Mouse (Mus musculus) CH12.LX (cell line): ENCODE results near the gene Isg15. TPM values are rescaled to one million over a fixed set of nuclear protein-coding genes. Genes with fewer than 3 reads are reported as not detected.

Source experiments
- DNase-seq: peaks from one replicate; pipeline ENCODE4 v3.0.0-alpha.2; 2013; ENCODE audit errors: extremely low read depth
- H3K27ac ChIP-seq: 2 replicates; pipeline ENCODE4 v1.5.1; 2012; ENCODE audit warnings: low read depth, mild to moderate bottlenecking, control low read depth, moderate library complexity; ENCODE audit not compliant: insufficient read depth
- H3K27me3 ChIP-seq: replicated peaks from 2 replicates; pipeline ENCODE3; 2012; ENCODE audit warnings: inconsistent platforms
- H3K36me3 ChIP-seq, 2 experiments: replicated peaks in 1 of 2; 2 replicates each; pipeline versions ENCODE3 to v1.6.1; 2012; ENCODE audit warnings: inconsistent platforms in 1 of 2, low read length in 1 of 2, mild to moderate bottlenecking in 1 of 2, mixed read lengths in 1 of 2, moderate library complexity in 1 of 2; ENCODE audit not compliant: control insufficient read depth in 1 of 2, insufficient read depth in 1 of 2
- H3K4me1 ChIP-seq, 2 experiments: 2 replicates each; pipeline ENCODE4 v1.6.1; 2012; ENCODE audit warnings: inconsistent platforms in 1 of 2, moderate library complexity in 1 of 2; ENCODE audit not compliant: insufficient read depth in 2 of 2, control insufficient read depth in 1 of 2
- H3K4me2 ChIP-seq: 2 replicates; pipeline ENCODE4 v1.6.1; 2012; ENCODE audit warnings: low read depth, mild to moderate bottlenecking, control low read depth; ENCODE audit not compliant: poor library complexity, insufficient read depth, severe bottlenecking
- H3K4me3 ChIP-seq, 3 experiments: fragments of 150-350 bp in 1 of 3; sonication (generic) in 1 of 3; replicated peaks in 1 of 3; 2 replicates each; pipeline versions ENCODE3 to v1.5.1; 2011 to 2012; ENCODE audit warnings: low read depth in 2 of 3, low read length in 2 of 3, mild to moderate bottlenecking in 2 of 3, moderate library complexity in 2 of 3, control low read depth in 1 of 3, improper control_type of control experiment in 1 of 3, inconsistent platforms in 1 of 3, mixed read lengths in 1 of 3; ENCODE audit not compliant: poor library complexity in 1 of 3
- H3K79me2 ChIP-seq: replicated peaks from 2 replicates; pipeline ENCODE4 v1.6.1; 2012; ENCODE audit warnings: mild to moderate bottlenecking, moderate library complexity; ENCODE audit not compliant: control insufficient read depth, poor library complexity, insufficient read depth, severe bottlenecking; ENCODE audit errors: extremely low read depth
- H3K9ac ChIP-seq: 2 replicates; pipeline ENCODE4 v1.6.1; 2012; ENCODE audit warnings: low read depth, mild to moderate bottlenecking, control low read depth, moderate library complexity; ENCODE audit not compliant: insufficient read depth
- H3K9me3 ChIP-seq: replicated peaks from 2 replicates; pipeline ENCODE3; 2012; ENCODE audit warnings: low read length, inconsistent platforms, mixed read lengths
- BHLHE40 ChIP-seq: IDR thresholded peaks from 2 replicates; pipeline ENCODE4 v1.6.1; 2011; ENCODE audit warnings: mild to moderate bottlenecking, low read depth, low read length, improper control_type of control experiment
- CHD1 ChIP-seq: IDR thresholded peaks from 2 replicates; pipeline ENCODE4 v1.6.1; 2012; ENCODE audit warnings: low read depth, low read length, improper control_type of control experiment, inconsistent platforms
- CTCF ChIP-seq, 2 experiments: IDR thresholded peaks in 1 of 2; conservative IDR thresholded peaks in 1 of 2; 2 replicates each; pipeline ENCODE4 v1.5.1; 2011 to 2012; ENCODE audit warnings: low read depth in 2 of 2, low read length in 2 of 2, improper control_type of control experiment in 1 of 2, inconsistent platforms in 1 of 2, mild to moderate bottlenecking in 1 of 2, moderate library complexity in 1 of 2
- E2F4 ChIP-seq: IDR thresholded peaks from 2 replicates; pipeline ENCODE4 v1.6.1; 2011; ENCODE audit warnings: low read depth, low read length, improper control_type of control experiment; ENCODE audit not compliant: insufficient replicate concordance
- ETS1 ChIP-seq: conservative IDR thresholded peaks from 2 replicates; pipeline ENCODE4 v1.6.1; 2012; ENCODE audit warnings: low read depth, mild to moderate bottlenecking, inconsistent platforms, low read length, improper control_type of control experiment, moderate library complexity
- GABPA ChIP-seq: IDR thresholded peaks from 2 replicates; pipeline ENCODE4 v1.6.1; 2012; ENCODE audit warnings: low read depth, low read length, improper control_type of control experiment, inconsistent platforms; ENCODE audit not compliant: insufficient replicate concordance
- JUN ChIP-seq: IDR thresholded peaks from 2 replicates; pipeline ENCODE4 v1.6.1; 2011; ENCODE audit warnings: low read depth, mild to moderate bottlenecking, low read length, improper control_type of control experiment, moderate library complexity; ENCODE audit not compliant: insufficient read depth
- JUND ChIP-seq: conservative IDR thresholded peaks from 2 replicates; pipeline ENCODE4 v1.6.1; 2011; ENCODE audit warnings: low read depth, low read length, improper control_type of control experiment
- KAT2A ChIP-seq: IDR thresholded peaks from 2 replicates; pipeline ENCODE4 v1.6.1; 2012; ENCODE audit warnings: low read length, improper control_type of control experiment, inconsistent platforms; ENCODE audit not compliant: insufficient replicate concordance
- MAFK ChIP-seq: IDR thresholded peaks from 2 replicates; pipeline ENCODE4 v1.6.1; 2011; ENCODE audit warnings: low read length, improper control_type of control experiment; ENCODE audit not compliant: insufficient replicate concordance
- MAZ ChIP-seq: IDR thresholded peaks from 2 replicates; pipeline ENCODE4 v1.6.1; 2012; ENCODE audit warnings: low read depth, mild to moderate bottlenecking, inconsistent platforms, low read length, improper control_type of control experiment, moderate library complexity
- MXI1 ChIP-seq: IDR thresholded peaks from 2 replicates; pipeline ENCODE4 v1.6.1; 2011; ENCODE audit warnings: mild to moderate bottlenecking, low read depth, low read length, improper control_type of control experiment
- NRF1 ChIP-seq: IDR thresholded peaks from 2 replicates; pipeline ENCODE4 v1.6.1; 2014; ENCODE audit warnings: low read depth, mild to moderate bottlenecking, inconsistent platforms, low read length, improper control_type of control experiment, moderate library complexity
- POLR2A ChIP-seq: IDR thresholded peaks from 2 replicates; pipeline ENCODE4 v1.6.1; 2011; ENCODE audit warnings: low read depth, mild to moderate bottlenecking, improper control_type of control experiment, low read length
- POLR2AphosphoS2 ChIP-seq: IDR thresholded peaks from 2 replicates; pipeline ENCODE4 v1.6.1; 2011; ENCODE audit warnings: low read depth, low read length, improper control_type of control experiment
- RAD21 ChIP-seq: IDR thresholded peaks from 2 replicates; pipeline ENCODE4 v1.6.1; 2011; ENCODE audit warnings: low read depth, mild to moderate bottlenecking, low read length, improper control_type of control experiment, moderate library complexity
- RCOR1 ChIP-seq: conservative IDR thresholded peaks from 2 replicates; pipeline ENCODE4 v1.6.1; 2012; ENCODE audit warnings: low read depth, mild to moderate bottlenecking, inconsistent platforms, low read length, improper control_type of control experiment
- SMC3 ChIP-seq: IDR thresholded peaks from 2 replicates; pipeline ENCODE4 v1.6.1; 2011; ENCODE audit warnings: low read depth, low read length, improper control_type of control experiment
- TCF12 ChIP-seq: IDR thresholded peaks from 2 replicates; pipeline ENCODE4 v1.6.1; 2014; ENCODE audit warnings: low read depth, mild to moderate bottlenecking, inconsistent platforms, low read length, improper control_type of control experiment
- ZMIZ1 ChIP-seq: IDR thresholded peaks from 2 replicates; pipeline ENCODE4 v1.6.1; 2012; ENCODE audit warnings: low read depth, mild to moderate bottlenecking, inconsistent platforms, low read length, improper control_type of control experiment
- ZNF384 ChIP-seq: IDR thresholded peaks from 2 replicates; pipeline ENCODE4 v1.6.1; 2012; ENCODE audit warnings: low read depth, low read length, improper control_type of control experiment, inconsistent platforms
- dilution Hi-C: fragments of 300-500 bp; cut with MboI; formaldehyde crosslinking; loops from 2 replicates; pipeline ENCODE4 v1.14.3; 2020; ENCODE audit warnings: low sequenced_read_pairs; ENCODE audit not compliant: extremely low pct_unique_long_range_greater_than_20kb, extremely low pct_ligation_motif_present
- in situ Hi-C: fragments of 300-500 bp; cut with MboI; formaldehyde crosslinking; loops from 3 replicates; pipeline ENCODE4 v1.14.3; 2019; ENCODE audit warnings: low sequenced_read_pairs, low pct_ligation_motif_present, low pct_unique_long_range_greater_than_20kb, mixed read lengths
- polyA plus RNA-seq: library from polyadenylated mRNA; unstranded; fragments of >175 nt; gene quantifications from 2 replicates; pipeline ENCODE4 v1.2.1, GENCODE M21; 2012; ENCODE audit warnings: low read depth; ENCODE audit not compliant: insufficient read length
- total RNA-seq, 2 experiments: library from RNA; depleted of rRNA; stranded (reverse); fragments of 300-350 nt in 1 of 2; fragments of >200 nt in 1 of 2; gene quantifications; 2 replicates each; pipeline ENCODE4 v1.2.3; 2012 to 2014

Isg15 gene
- total and polyA plus RNA-seq, 3 experiments = 4.8 to 6.8 (median 6.0) TPM

DNA sequence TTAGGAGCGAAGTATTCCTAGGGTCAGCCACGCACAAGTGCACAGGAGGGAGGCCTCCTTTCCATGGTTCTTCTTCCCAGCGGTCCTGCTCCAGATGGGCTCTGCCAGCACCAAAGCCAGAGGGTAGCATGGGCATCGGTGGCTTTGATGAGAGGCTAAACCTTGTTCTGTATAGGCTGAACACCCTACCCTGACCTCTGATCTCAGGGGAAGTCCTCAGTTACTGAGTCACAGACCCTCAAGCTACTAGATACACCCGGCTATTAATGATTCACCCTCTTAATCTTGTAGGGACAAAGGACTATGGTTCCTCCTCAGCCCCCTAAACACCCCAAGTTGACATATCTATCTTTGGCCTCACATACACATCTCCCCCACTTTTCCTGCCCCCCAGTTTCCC is 6.7 kb downstream of the Isg15 start:
- in situ Hi-C loops (no loop called here), dilution Hi-C loops (no loop called here)
- peaks cover 15% of the 10 kb centered on the region for H3K27me3 ChIP-seq
- no peaks in the 10 kb centered on the region for H3K9me3 ChIP-seq
- no peaks in the 10 kb centered on the region for H3K36me3 ChIP-seq
- H3K4me1 ChIP-seq = peaks cover 4 to 17% of the 10 kb centered on the region in 2 experiments
- no peak overlapping the region for H3K9ac ChIP-seq
- H3K4me2 ChIP-seq = no peak overlapping the region
- DNase-seq = no peak
- H3K4me3 ChIP-seq = no peak overlapping the region
- no peaks in the 10 kb centered on the region for H3K79me2 ChIP-seq
- TF ChIP-seq TCF12 = no peak
- no peak for TF ChIP-seq ZNF384
- no peak for TF ChIP-seq POLR2A
- no peak for TF ChIP-seq CTCF (conservative IDR thresholded peaks at IDR 0.05 in 1 of 2, IDR thresholded peaks at IDR 0.05 in 1 of 2; ENCODE audit: low read depth in 2 of 2, low read length in 2 of 2)
- no peak for TF ChIP-seq JUND
- no peak for TF ChIP-seq SMC3
- no peak for TF ChIP-seq RCOR1
- no peak for TF ChIP-seq MXI1
- no peak for TF ChIP-seq ZMIZ1
- TF ChIP-seq JUN = no peak
- H3K27ac ChIP-seq = no peak overlapping the region

DNA sequence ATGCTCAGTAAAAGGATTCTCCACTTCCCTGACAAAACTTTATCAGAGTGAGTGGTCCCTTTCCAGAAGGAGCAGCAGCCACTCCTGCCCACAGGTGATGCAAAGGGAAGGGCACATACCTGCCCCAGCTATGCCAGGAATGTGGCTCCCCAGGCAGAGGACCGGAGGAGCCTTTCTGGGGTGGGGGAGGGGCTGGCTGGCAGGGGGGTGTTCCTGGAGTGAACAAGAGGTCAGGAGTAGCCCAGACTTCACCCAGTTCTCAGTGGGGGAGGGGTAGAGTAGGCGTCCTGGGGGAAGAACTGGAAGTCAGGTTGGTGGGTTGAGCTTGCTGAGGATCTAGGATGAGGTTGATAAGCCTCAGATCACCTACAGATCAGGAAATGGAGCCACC is 7.4 kb downstream of the Isg15 start:
- Histone ChIP-seq H3K79me2 (no peaks in the 10 kb centered on the region), H3K9me3 (no peaks in the 10 kb centered on the region), H3K36me3 (no peaks in the 10 kb centered on the region), H3K27me3 (peaks cover 15% of the 10 kb centered on the region), H3K9ac (no peak overlapping the region), H3K4me1 (peaks cover 3 to 16% of the 10 kb centered on the region in 2 experiments; a peak in 2 of 4 replicates), H3K27ac (no peak overlapping the region), H3K4me3 (no peak overlapping the region), H3K4me2 (no peak overlapping the region)
- no peak for DNase-seq
- dilution Hi-C loops = no loop called here
- in situ Hi-C loops = no loop called here
- TF ChIP-seq CHD1 (no peak), GABPA (no peak), MXI1 (no peak), JUN (no peak), KAT2A (no peak), NRF1 (no peak), E2F4 (no peak), MAFK (no peak), BHLHE40 (no peak), MAZ (no peak), RAD21 (no peak), POLR2AphosphoS2 (no peak), TCF12 (no peak), ZNF384 (no peak), JUND (no peak), RCOR1 (no peak), SMC3 (no peak), ETS1 (no peak), ZMIZ1 (no peak)
